Mouse (Mus musculus) small intestine, adult 2 months (tissue): ENCODE data around the gene Selplg.

ENCODE experiments used
- CTCF ChIP-seq: fragments of 200-500 bp; IDR thresholded peaks from 2 replicates; pipeline ENCODE4 v1.5.1; 2012; ENCODE audit warnings: low read depth, mild to moderate bottlenecking, control low read depth, inconsistent platforms, low read length, moderate library complexity, mixed read lengths; ENCODE audit not compliant: insufficient replicate concordance, insufficient read length; ENCODE audit errors: extremely low read depth
- POLR2A ChIP-seq: fragments of 200-500 bp; IDR thresholded peaks from 2 replicates; pipeline ENCODE4 v1.6.1; 2012; ENCODE audit warnings: low read depth, mild to moderate bottlenecking, control low read depth, inconsistent platforms, low read length, moderate library complexity

GRCm38 (mm10) chr5:113877565-113877964 lies 45.1 kb upstream of the Selplg start:
- TF ChIP-seq CTCF: no peak
- no peak for TF ChIP-seq POLR2A
